Mouse (Mus musculus): ENCODE data around the gene Ndufb8. TPM values are rescaled to one million over a fixed set of nuclear protein-coding genes. Genes with fewer than 3 reads are reported as not detected.

Ndufb8 gene
- total RNA-seq, 2 experiments from 2014 or later = 768 to 897 TPM

DNA sequence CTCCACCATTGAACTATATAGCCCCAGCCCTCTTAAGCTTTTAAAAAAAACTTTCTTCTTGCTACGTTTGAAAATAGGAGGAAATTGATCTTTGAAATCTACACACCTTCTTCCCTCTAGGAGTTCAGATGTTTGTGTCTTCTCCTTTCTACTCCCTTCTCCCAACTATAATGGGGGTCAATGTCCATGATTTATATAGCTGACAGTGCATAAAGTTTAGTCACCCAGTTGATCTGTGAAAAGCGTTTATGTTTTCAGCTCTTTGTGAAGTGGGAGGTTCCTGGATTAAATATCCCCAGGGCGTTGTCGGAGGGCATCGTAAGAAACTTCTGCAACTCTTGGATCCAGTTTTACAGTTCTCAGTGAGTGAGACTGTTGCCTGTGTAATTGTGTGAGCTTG lies 55.0 kb downstream of the Ndufb8 start:
- intact Hi-C loops (cut with DNase I; ENCODE audit: low total_unique reads) = no loop called here
- no peak for DNase-seq

DNA sequence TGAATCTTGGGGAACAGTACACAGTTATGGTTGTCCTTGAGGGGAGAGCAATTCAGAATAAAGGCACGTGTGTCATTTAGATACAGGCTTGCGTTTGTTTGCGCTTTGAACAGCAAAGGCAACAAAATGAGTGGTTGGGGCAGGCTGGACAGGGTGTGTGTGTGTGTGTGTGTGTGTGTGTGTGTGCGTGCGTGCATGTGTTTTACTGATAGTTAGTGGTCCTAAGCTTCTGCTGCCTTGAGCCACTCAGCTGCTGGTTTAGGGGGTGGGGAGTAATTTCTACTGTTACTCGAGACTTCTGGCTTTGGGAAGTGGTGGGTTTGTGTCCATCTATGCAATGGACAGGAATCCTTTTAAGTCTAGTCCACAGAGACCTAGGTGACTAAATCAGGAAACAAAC lies 56.3 kb downstream of the Ndufb8 start:
- intact Hi-C loops (cut with DNase I; ENCODE audit: low total_unique reads) = no loop called here
- DNase-seq = no peak

Other genes starting within 250 kb of the Ndufb8 start
- gene Scd4, start 222.3 kb downstream of the Ndufb8 start, total RNA-seq (2021) = under 1 TPM; 0.24 to 0.29 TPM
- 10 to 100 TPM; 12.8 to 37.3 TPM for gene Scd1, start 147.6 kb downstream of the Ndufb8 start, total RNA-seq (2021)
- not detected for gene Wnt8b, start 62.0 kb downstream of the Ndufb8 start, total RNA-seq (2021)
- 1 to 10 TPM; 6.5 to 9.2 TPM for gene Sec31b, start 9.6 kb downstream of the Ndufb8 start, total RNA-seq (2021)
- gene Gm20538, start 2.6 kb downstream of the Ndufb8 start, total RNA-seq (2021) = not detected
- gene Hif1an, start 7.4 kb upstream of the Ndufb8 start, total RNA-seq (2021) = 10 to 100 TPM; 80.1 to 84.0 TPM
- gene Pax2, start 200.6 kb upstream of the Ndufb8 start, total RNA-seq (2021) = not detected